Mouse (Mus musculus): Measurements from ENCODE around the gene Snrpb.

Gene Snrpb

GRCm38 (mm10) chr2:130129687-130130086, 49.5 kb downstream of the Snrpb start:
- no peak for DNase-seq

- DNase-seq, result no peak
Observed at GRCm38 (mm10) chr2:130126073-130126472, 53.1 kb downstream of the Snrpb start.

GRCm38 (mm10) chr2:130125279-130126059, 53.7 kb downstream of the Snrpb start:
- no peak for DNase-seq

Data from lung, postnatal 14 days (tissue).